Mouse (Mus musculus) liver, adult 2 months (tissue): ENCODE data around the gene Man1b1. TPM values are rescaled to one million over a fixed set of nuclear protein-coding genes. Genes with fewer than 3 reads are reported as not detected.

Source experiments
- DNase-seq: peaks from one replicate; pipeline ENCODE4 v3.0.0-alpha.2; 2011; ENCODE audit warnings: low read depth, low spot score; ENCODE audit errors: extremely low read depth
- H3K27ac ChIP-seq: fragments of 200-500 bp; replicated peaks from 2 replicates; pipeline ENCODE4 v1.5.1; 2012; ENCODE audit warnings: low read depth, mild to moderate bottlenecking, control low read depth, inconsistent platforms, low read length; ENCODE audit not compliant: insufficient read depth
- H3K27me3 ChIP-seq: fragments of 200-500 bp; 2 replicates; pipeline ENCODE4 v1.6.1; 2012; ENCODE audit warnings: mild to moderate bottlenecking, moderate library complexity, low read length, inconsistent platforms; ENCODE audit not compliant: control insufficient read depth, insufficient read depth
- H3K36me3 ChIP-seq: fragments of 200-500 bp; 2 replicates; pipeline ENCODE4 v1.6.1; 2012; ENCODE audit warnings: low read length, inconsistent platforms; ENCODE audit not compliant: control insufficient read depth, insufficient read depth
- H3K4me1 ChIP-seq: fragments of 200-500 bp; 2 replicates; pipeline ENCODE4 v1.6.1; 2011; ENCODE audit warnings: low read length; ENCODE audit not compliant: control insufficient read depth, insufficient read depth
- H3K4me3 ChIP-seq: fragments of 200-500 bp; 2 replicates; pipeline ENCODE4 v1.5.1; 2011; ENCODE audit warnings: low read depth, mild to moderate bottlenecking, control low read depth, low read length, moderate library complexity; ENCODE audit not compliant: insufficient read depth
- H3K79me2 ChIP-seq: fragments of 200-500 bp; 2 replicates; pipeline ENCODE4 v1.6.1; 2012; ENCODE audit warnings: inconsistent platforms, mild to moderate bottlenecking, low read length, moderate library complexity; ENCODE audit not compliant: control insufficient read depth, insufficient read depth
- H3K9ac ChIP-seq: fragments of 200-500 bp; 2 replicates; pipeline ENCODE4 v1.6.1; 2012; ENCODE audit warnings: low read depth, mild to moderate bottlenecking, control low read depth, inconsistent platforms, low read length
- CTCF ChIP-seq: fragments of 200-500 bp; IDR thresholded peaks from 2 replicates; pipeline ENCODE4 v1.5.1; 2011; ENCODE audit warnings: low read depth, low read length, control low read depth
- POLR2A ChIP-seq: fragments of 200-500 bp; IDR thresholded peaks from 2 replicates; pipeline ENCODE4 v1.6.1; 2011; ENCODE audit warnings: low read length, control low read depth; ENCODE audit not compliant: insufficient read depth; ENCODE audit errors: extremely low read depth
- WGBS: fragments of 180-500 bp; shearing (Covaris S2); methylation state at CpG from one replicate; pipeline ENCODE4 v1.1.7; 2018; 5-methylcytosine and 5-hydroxymethylcytosine counted together
- polyA plus RNA-seq: library from polyadenylated mRNA; depleted of rRNA; stranded (reverse); fragments of >200 nt; gene quantifications from 2 replicates; pipeline ENCODE4 v1.2.3, GENCODE M21; 2012; rRNA removed
- total RNA-seq: library from RNA; depleted of rRNA; stranded (reverse); fragments of >200 nt; gene quantifications from 2 replicates; pipeline ENCODE4 v1.2.3, GENCODE M21; 2014; rRNA removed

The Man1b1 gene
- total and polyA plus RNA-seq, 2 experiments, result 8.1 to 17.3 TPM

GRCm38 (mm10) chr2:25398065-25398464, 65.9 kb downstream of the Man1b1 start:
- H3K4me3 ChIP-seq, result no peak overlapping the region
- TF ChIP-seq POLR2A (no peak), CTCF (no peak)
- H3K9ac ChIP-seq, result no peak overlapping the region
- H3K27ac ChIP-seq, result no peak overlapping the region
- WGBS, result 89% methylated on average over 7 of the region's 7 CpGs
- no peaks in the 10 kb centered on the region for H3K36me3 ChIP-seq
- H3K4me1 ChIP-seq, result peaks cover 3% of the 10 kb centered on the region; the same call in 1 of the 2 replicates
- DNase-seq, result no peak
- H3K79me2 ChIP-seq, result no peaks in the 10 kb centered on the region
- H3K27me3 ChIP-seq, result peaks cover 3% of the 10 kb centered on the region

DNA sequence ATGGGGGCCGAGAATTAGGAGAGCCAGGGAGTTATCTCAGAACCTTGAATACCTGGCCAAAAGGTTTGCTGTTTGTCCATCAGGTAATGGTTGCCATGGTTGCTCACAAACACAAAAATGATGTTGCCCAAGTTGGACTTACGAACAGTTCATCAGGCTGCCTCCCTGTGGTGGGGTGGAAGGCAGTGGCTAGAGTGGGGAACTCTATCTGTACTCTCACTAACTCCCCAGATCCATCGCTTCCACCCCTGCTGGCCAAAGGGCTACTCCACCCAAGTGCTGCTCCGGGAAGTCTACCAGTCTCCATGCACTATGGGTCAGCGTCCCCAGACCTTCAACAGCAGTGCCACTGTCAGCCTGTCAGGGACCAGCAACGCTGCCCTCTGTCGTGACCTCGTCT, 66.9 kb downstream of the Man1b1 start, which contains the start of gene Npdc1:
Gene Npdc1 (plus strand): TSS at position 301 of the 400 bp plus-strand sequence.
- TF ChIP-seq POLR2A (no peak), CTCF (no peak)
- Histone ChIP-seq H3K27me3 (peaks cover 6% of the 10 kb centered on the region), H3K4me3 (no peak within 1 kb of the TSS), H3K9ac (no peak within 1 kb of the TSS), H3K79me2 (no peaks in the 10 kb centered on the region), H3K4me1 (peaks cover 3% of the 10 kb centered on the region; the same call in 1 of the 2 replicates), H3K36me3 (no peaks in the 10 kb centered on the region), H3K27ac (no peak within 1 kb of the TSS)
- WGBS, result 72% methylated on average over 8 of the region's 8 CpGs
- DNase-seq, result no peak

- 29% methylated on average over 16 of the region's 16 CpGs for WGBS
Measured at GRCm38 (mm10) chr2:25400291-25400690, 68.2 kb downstream of the Man1b1 start.

GRCm38 (mm10) chr2:25400764-25401163, 68.6 kb downstream of the Man1b1 start:
- Histone ChIP-seq H3K36me3 (no peaks in the 10 kb centered on the region), H3K9ac (no peak overlapping the region), H3K79me2 (no peaks in the 10 kb centered on the region), H3K27ac (no peak overlapping the region), H3K4me3 (no peak overlapping the region), H3K4me1 (peaks cover 3% of the 10 kb centered on the region; the same call in 1 of the 2 replicates), H3K27me3 (peaks cover 6% of the 10 kb centered on the region)
- 7% methylated on average over 17 of the region's 17 CpGs for WGBS
- TF ChIP-seq CTCF, result peak; percentile 87
- no peak for TF ChIP-seq POLR2A
- peak; percentile 53 for DNase-seq

More at GRCm38 (mm10) chr2:25400291-25400690, 68.2 kb downstream of the Man1b1 start:
- H3K27me3 ChIP-seq, result peaks cover 6% of the 10 kb centered on the region
- DNase-seq, result no peak
- no peak overlapping the region for H3K27ac ChIP-seq
- H3K4me3 ChIP-seq, result no peak overlapping the region
- no peaks in the 10 kb centered on the region for H3K36me3 ChIP-seq
- no peaks in the 10 kb centered on the region for H3K79me2 ChIP-seq
- TF ChIP-seq CTCF (no peak), POLR2A (no peak)
- no peak overlapping the region for H3K9ac ChIP-seq
- peaks cover 3% of the 10 kb centered on the region; the same call in 1 of the 2 replicates for H3K4me1 ChIP-seq

Other genes with a start within 250 kb of the Man1b1 start
Only the 30 nearest of the 37 such genes appear.
- 0.74 and 2.1 TPM in 2 replicates for gene Nrarp, start 151.6 kb upstream of the Man1b1 start, total RNA-seq
- gene Nrarp, start 151.6 kb upstream of the Man1b1 start, polyA plus RNA-seq, result 1.5 and 1.6 TPM in 2 replicates
- gene Tor4a, start 135.5 kb upstream of the Man1b1 start, total RNA-seq, result 4.6 TPM in 2 replicates
- 4.3 and 7.0 TPM in 2 replicates for gene Tor4a, start 135.5 kb upstream of the Man1b1 start, polyA plus RNA-seq
- 18.4 and 19.1 TPM in 2 replicates for gene Nelfb, start 120.8 kb upstream of the Man1b1 start, total RNA-seq
- gene Nelfb, start 120.8 kb upstream of the Man1b1 start, polyA plus RNA-seq, result 22.4 and 27.5 TPM in 2 replicates
- gene Stpg3, start 117.7 kb upstream of the Man1b1 start, total RNA-seq, result not detected in 2 replicates
- gene Stpg3, start 117.7 kb upstream of the Man1b1 start, polyA plus RNA-seq, result not detected in 2 replicates
- not detected in 2 replicates for gene Fam166a, start 113.6 kb upstream of the Man1b1 start, total RNA-seq
- gene Fam166a, start 113.6 kb upstream of the Man1b1 start, polyA plus RNA-seq, result 0.07 TPM in 1 of 2 replicates, not detected in the other
- 80.5 and 129 TPM in 2 replicates for gene Tubb4b, start 107.6 kb upstream of the Man1b1 start, total RNA-seq
- gene Tubb4b, start 107.6 kb upstream of the Man1b1 start, polyA plus RNA-seq, result 253 and 254 TPM in 2 replicates
- not detected in 2 replicates for gene Slc34a3, start 98.0 kb upstream of the Man1b1 start, total RNA-seq
- gene Slc34a3, start 98.0 kb upstream of the Man1b1 start, polyA plus RNA-seq, result not detected in 2 replicates
- not detected in 2 replicates for gene Rnf224, start 95.6 kb upstream of the Man1b1 start, total RNA-seq
- gene Rnf224, start 95.6 kb upstream of the Man1b1 start, polyA plus RNA-seq, result not detected in 2 replicates
- not detected in 2 replicates for gene Rnf208, start 90.1 kb upstream of the Man1b1 start, total RNA-seq
- 0.27 and 0.48 TPM in 2 replicates for gene Rnf208, start 90.1 kb upstream of the Man1b1 start, polyA plus RNA-seq
- gene Cysrt1, start 89.9 kb upstream of the Man1b1 start, total RNA-seq, result not detected in 2 replicates
- gene Cysrt1, start 89.9 kb upstream of the Man1b1 start, polyA plus RNA-seq, result 0.17 TPM in 1 of 2 replicates, not detected in the other
- gene AL732309.1, start 85.5 kb upstream of the Man1b1 start, total RNA-seq, result 2.2 and 3.4 TPM in 2 replicates
- gene AL732309.1, start 85.5 kb upstream of the Man1b1 start, polyA plus RNA-seq, result 4.0 and 7.3 TPM in 2 replicates
- 13.8 and 14.5 TPM in 2 replicates for gene Tmem203, start 76.9 kb upstream of the Man1b1 start, total RNA-seq
- 38.5 and 43.7 TPM in 2 replicates for gene Tmem203, start 76.9 kb upstream of the Man1b1 start, polyA plus RNA-seq
- 0.55 and 2.6 TPM in 2 replicates for gene Tprn, start 69.7 kb upstream of the Man1b1 start, total RNA-seq
- 4.2 and 4.3 TPM in 2 replicates for gene Tprn, start 69.7 kb upstream of the Man1b1 start, polyA plus RNA-seq
- 12.7 and 17.6 TPM in 2 replicates for gene Ssna1, start 59.9 kb upstream of the Man1b1 start, total RNA-seq
- gene Ssna1, start 59.9 kb upstream of the Man1b1 start, polyA plus RNA-seq, result 23.0 and 25.5 TPM in 2 replicates
- gene Anapc2, start 59.9 kb upstream of the Man1b1 start, total RNA-seq, result 24.0 and 24.6 TPM in 2 replicates
- 45.8 and 52.1 TPM in 2 replicates for gene Anapc2, start 59.9 kb upstream of the Man1b1 start, polyA plus RNA-seq
- not detected in 2 replicates for gene Tmem210, start 44.2 kb upstream of the Man1b1 start, total RNA-seq
- not detected in 2 replicates for gene Tmem210, start 44.2 kb upstream of the Man1b1 start, polyA plus RNA-seq
- gene Lrrc26, start 42.4 kb upstream of the Man1b1 start, total RNA-seq, result not detected in 2 replicates
- gene Lrrc26, start 42.4 kb upstream of the Man1b1 start, polyA plus RNA-seq, result 0.07 and 0.10 TPM in 2 replicates
- gene Grin1, start 13.2 kb upstream of the Man1b1 start, total RNA-seq, result 0.07 TPM in 1 of 2 replicates, not detected in the other
- not detected in 2 replicates for gene Grin1, start 13.2 kb upstream of the Man1b1 start, polyA plus RNA-seq
- 26.9 and 30.1 TPM in 2 replicates for gene Dpp7, start 24.0 kb downstream of the Man1b1 start, total RNA-seq
- 28.6 and 45.1 TPM in 2 replicates for gene Dpp7, start 24.0 kb downstream of the Man1b1 start, polyA plus RNA-seq
- 3.3 and 5.4 TPM in 2 replicates for gene Uap1l1, start 33.3 kb downstream of the Man1b1 start, total RNA-seq
- gene Uap1l1, start 33.3 kb downstream of the Man1b1 start, polyA plus RNA-seq, result 3.0 and 8.1 TPM in 2 replicates
- gene Sapcd2, start 40.0 kb downstream of the Man1b1 start, total RNA-seq, result 0.47 TPM in 1 of 2 replicates, not detected in the other
- not detected in 2 replicates for gene Sapcd2, start 40.0 kb downstream of the Man1b1 start, polyA plus RNA-seq
- gene Entpd2, start 63.5 kb downstream of the Man1b1 start, total RNA-seq, result 0.87 and 0.92 TPM in 2 replicates
- 5.6 and 9.7 TPM in 2 replicates for gene Entpd2, start 63.5 kb downstream of the Man1b1 start, polyA plus RNA-seq
- gene Npdc1, start 67.0 kb downstream of the Man1b1 start, total RNA-seq, result 1.7 and 3.6 TPM in 2 replicates
- 8.4 and 8.9 TPM in 2 replicates for gene Npdc1, start 67.0 kb downstream of the Man1b1 start, polyA plus RNA-seq
- gene Fut7, start 90.9 kb downstream of the Man1b1 start, total RNA-seq, result 0.13 TPM in 1 of 2 replicates, not detected in the other
- 0.07 and 0.21 TPM in 2 replicates for gene Fut7, start 90.9 kb downstream of the Man1b1 start, polyA plus RNA-seq
- gene Abca2, start 96.4 kb downstream of the Man1b1 start, total RNA-seq, result 11.1 and 13.4 TPM in 2 replicates
- 40.9 and 48.7 TPM in 2 replicates for gene Abca2, start 96.4 kb downstream of the Man1b1 start, polyA plus RNA-seq
- gene Clic3, start 124.5 kb downstream of the Man1b1 start, total RNA-seq, result 0.18 and 0.54 TPM in 2 replicates
- 6.2 and 9.2 TPM in 2 replicates for gene Clic3, start 124.5 kb downstream of the Man1b1 start, polyA plus RNA-seq
- gene Paxx, start 128.8 kb downstream of the Man1b1 start, total RNA-seq, result 30.6 and 36.8 TPM in 2 replicates
- 173 and 181 TPM in 2 replicates for gene Paxx, start 128.8 kb downstream of the Man1b1 start, polyA plus RNA-seq
- gene Ptgds, start 137.7 kb downstream of the Man1b1 start, total RNA-seq, result 7.7 and 8.9 TPM in 2 replicates
- 18.7 and 40.2 TPM in 2 replicates for gene Ptgds, start 137.7 kb downstream of the Man1b1 start, polyA plus RNA-seq
- 0.40 TPM in 1 of 2 replicates, not detected in the other for gene Lcn12, start 161.6 kb downstream of the Man1b1 start, total RNA-seq
- gene Lcn12, start 161.6 kb downstream of the Man1b1 start, polyA plus RNA-seq, result 0.25 and 0.27 TPM in 2 replicates
- 18.6 and 24.0 TPM in 2 replicates for gene Fbxw5, start 168.4 kb downstream of the Man1b1 start, total RNA-seq
- gene Fbxw5, start 168.4 kb downstream of the Man1b1 start, polyA plus RNA-seq, result 18.8 and 19.4 TPM in 2 replicates